Mouse (Mus musculus): Measurements from ENCODE around the gene 1700018G05Rik. TPM values are rescaled to one million over a fixed set of nuclear protein-coding genes. Genes with fewer than 3 reads are reported as not detected.

The 1700018G05Rik gene
- polyA plus RNA-seq, 1 experiment from 2014 or later: not detected

Other genes starting within 250 kb of the 1700018G05Rik start
- not detected in 2 replicates for gene Gm3880, start 241.4 kb upstream of the 1700018G05Rik start, polyA plus RNA-seq (2015; fragmentation: Nextera tagmentation; extraction: Ambion mirVana)
- gene Gm9112, start 220.7 kb upstream of the 1700018G05Rik start, polyA plus RNA-seq (2015; fragmentation: Nextera tagmentation; extraction: Ambion mirVana): not detected in 2 replicates
- not detected in 2 replicates for gene Dmrtc1b, start 220.5 kb upstream of the 1700018G05Rik start, polyA plus RNA-seq (2015; fragmentation: Nextera tagmentation; extraction: Ambion mirVana)
- gene Dmrtc1c1, start 125.4 kb upstream of the 1700018G05Rik start, polyA plus RNA-seq (2015; fragmentation: Nextera tagmentation; extraction: Ambion mirVana): not detected in 2 replicates
- not detected in 2 replicates for gene Dmrtc1c2, start 73.8 kb upstream of the 1700018G05Rik start, polyA plus RNA-seq (2015; fragmentation: Nextera tagmentation; extraction: Ambion mirVana)
- not detected in 2 replicates for gene 1700031F05Rik, start 60.4 kb upstream of the 1700018G05Rik start, polyA plus RNA-seq (2015; fragmentation: Nextera tagmentation; extraction: Ambion mirVana)
- 0.87 and 1.3 TPM in 2 replicates for gene Dmrtc1a, start 19.7 kb upstream of the 1700018G05Rik start, polyA plus RNA-seq (2015; fragmentation: Nextera tagmentation; extraction: Ambion mirVana)
- gene 1700011M02Rik, start 19.5 kb upstream of the 1700018G05Rik start, polyA plus RNA-seq (2015; fragmentation: Nextera tagmentation; extraction: Ambion mirVana): not detected in 2 replicates